ENCODE assay signal across 8 mouse cellular contexts in genomic region chr8:8689454-8690145, GRCm38 (mm10). TPM values are rescaled to one million over a fixed set of nuclear protein-coding genes. Genes with fewer than 3 reads are reported as not detected.
A peak's percentile ranks its signal among the peaks of the same experiment; 100 is the strongest.
DNase-seq lines count a peak whose midpoint lies in the region; ATAC-seq and TF ChIP-seq lines count a peak whose summit lies in the region.

No protein-coding gene starts in this region.

- peak; percentile 76 for ATAC-seq in forebrain, embryonic 11.5 days (replicated peaks; ENCODE audit: low FRiP score)
- peak; percentile 74 for ATAC-seq in heart, postnatal 0 days (ENCODE audit: insufficient read depth, low read depth)
- peak; percentile 64 for ATAC-seq in liver, embryonic 16.5 days (ENCODE audit: low read depth)
- ATAC-seq in neural tube, embryonic 13.5 days (ENCODE audit: low read depth) = peak; percentile 82

- peak overlapping the region; percentile 99 for H3K9ac ChIP-seq in forebrain, embryonic 11.5 days (ENCODE audit: low read length)
- peak overlapping the region; percentile 99 for H3K9ac ChIP-seq in heart, postnatal 0 days (replicated peaks; ENCODE audit: low read depth, low read length)
- H3K9ac ChIP-seq in liver, embryonic 16.5 days (ENCODE audit: low read depth, low read length) = peak overlapping the region; percentile 99
- H3K9ac ChIP-seq in neural tube, embryonic 13.5 days = peak overlapping the region; percentile 97

- H3K4me3 ChIP-seq in brown adipose tissue, adult 24 weeks (ENCODE audit: insufficient read depth, low read depth, low read length) = peak overlapping the region; percentile 95
- peak overlapping the region; percentile 93 for H3K4me3 ChIP-seq in forebrain, embryonic 11.5 days (ENCODE audit: low read depth, low read length)
- H3K4me3 ChIP-seq in heart, postnatal 0 days (ENCODE audit: low read depth, low read length) = peak overlapping the region; percentile 94
- peak overlapping the region; percentile 94 for H3K4me3 ChIP-seq in liver, embryonic 16.5 days (ENCODE audit: low read depth, low read length)
- H3K4me3 ChIP-seq in neural tube, embryonic 13.5 days = peak overlapping the region; percentile 89

- H3K4me1 ChIP-seq in brown adipose tissue, adult 24 weeks (ENCODE audit: control insufficient read depth, insufficient read depth, insufficient read length, low read length) = peaks cover 13% of the 10 kb centered on the region
- H3K4me1 ChIP-seq in forebrain, embryonic 11.5 days (replicated peaks; ENCODE audit: control insufficient read depth, insufficient read depth, low read length) = peaks cover 18% of the 10 kb centered on the region
- H3K4me1 ChIP-seq in heart, postnatal 0 days (ENCODE audit: control insufficient read depth, insufficient read depth) = peaks cover 41% of the 10 kb centered on the region
- H3K4me1 ChIP-seq in liver, embryonic 16.5 days (ENCODE audit: control insufficient read depth, low read depth, low read length) = peaks cover 33% of the 10 kb centered on the region
- H3K4me1 ChIP-seq in neural tube, embryonic 13.5 days (replicated peaks) = peaks cover 45% of the 10 kb centered on the region

- H3K9me3 ChIP-seq in forebrain, embryonic 11.5 days (ENCODE audit: control insufficient read depth, low read length) = no peaks in the 10 kb centered on the region
- H3K9me3 ChIP-seq in heart, postnatal 0 days (replicated peaks; ENCODE audit: control insufficient read depth, low read length) = no peaks in the 10 kb centered on the region
- no peaks in the 10 kb centered on the region for H3K9me3 ChIP-seq in liver, embryonic 16.5 days (replicated peaks; ENCODE audit: control insufficient read depth, low read length)
- no peaks in the 10 kb centered on the region for H3K9me3 ChIP-seq in neural tube, embryonic 13.5 days

- peak; percentile 40 to 53 for DNase-seq in CD8-positive naive resting alpha-beta T cell, adult 2 months (ENCODE audit: low read depth in 2 of 2, low spot score in 2 of 2)
- peak; percentile 84 for DNase-seq in forebrain, embryonic 11.5 days (ENCODE audit: low spot score)
- peak; percentile 50 for DNase-seq in heart, postnatal 0 days (ENCODE audit: low spot score)
- DNase-seq in kidney, postnatal 36 days = peak; percentile 62 to 75
- DNase-seq in telencephalon, adult 2 months (ENCODE audit: low read depth, low spot score) = peak; percentile 35

- under 1% methylated on average over 58 of the region's 68 CpGs for WGBS in forebrain, embryonic 11.5 days
- under 1% methylated on average over 62 of the region's 68 CpGs for WGBS in heart, postnatal 0 days
- under 1% methylated on average over 63 of the region's 68 CpGs for WGBS in liver, embryonic 16.5 days (ENCODE audit: insufficient replicate concordance)
- WGBS in neural tube, embryonic 13.5 days = under 1% methylated on average over 66 of the region's 68 CpGs

- no peaks in the 10 kb centered on the region for H3K27me3 ChIP-seq in forebrain, embryonic 11.5 days (ENCODE audit: control insufficient read depth, insufficient read depth, low read length)
- H3K27me3 ChIP-seq in heart, postnatal 0 days (ENCODE audit: control insufficient read depth, insufficient read depth, low read length) = no peaks in the 10 kb centered on the region
- no peaks in the 10 kb centered on the region for H3K27me3 ChIP-seq in liver, embryonic 16.5 days (ENCODE audit: control insufficient read depth, insufficient read depth, low read depth, low read length)
- no peaks in the 10 kb centered on the region for H3K27me3 ChIP-seq in neural tube, embryonic 13.5 days

- no peak for TF ChIP-seq EP300 in heart, postnatal 0 days (IDR thresholded peaks at IDR 0.05; ENCODE audit: low read depth)

- H3K27ac ChIP-seq in brown adipose tissue, adult 24 weeks (replicated peaks; ENCODE audit: low read depth, low read length) = peak overlapping the region; percentile 84
- peak overlapping the region; percentile 87 for H3K27ac ChIP-seq in forebrain, embryonic 11.5 days (ENCODE audit: low read depth, low read length)
- H3K27ac ChIP-seq in heart, postnatal 0 days (ENCODE audit: low read depth) = peak overlapping the region; percentile 97
- peak overlapping the region; percentile 89 for H3K27ac ChIP-seq in liver, embryonic 16.5 days (ENCODE audit: low read length)
- H3K27ac ChIP-seq in neural tube, embryonic 13.5 days (replicated peaks) = peak overlapping the region; percentile 98

- no peaks in the 10 kb centered on the region for H3K36me3 ChIP-seq in forebrain, embryonic 11.5 days (ENCODE audit: control insufficient read depth, insufficient read depth, low read length)
- H3K36me3 ChIP-seq in heart, postnatal 0 days (replicated peaks; ENCODE audit: control insufficient read depth, insufficient read depth, low read length) = no peaks in the 10 kb centered on the region
- H3K36me3 ChIP-seq in liver, embryonic 16.5 days (ENCODE audit: control insufficient read depth, insufficient read depth) = no peaks in the 10 kb centered on the region
- H3K36me3 ChIP-seq in neural tube, embryonic 13.5 days = no peaks in the 10 kb centered on the region

- no peak for TF ChIP-seq CTCF in heart, postnatal 0 days (IDR thresholded peaks at IDR 0.05; ENCODE audit: low read depth)

- peak overlapping the region; percentile 78 for H3K4me2 ChIP-seq in forebrain, embryonic 11.5 days (ENCODE audit: low read depth, low read length, severe bottlenecking)
- H3K4me2 ChIP-seq in heart, postnatal 0 days (ENCODE audit: low read depth, low read length) = peak overlapping the region; percentile 84
- peak overlapping the region; percentile 88 for H3K4me2 ChIP-seq in liver, embryonic 16.5 days (ENCODE audit: low read depth, low read length)
- peak overlapping the region; percentile 90 for H3K4me2 ChIP-seq in neural tube, embryonic 13.5 days

RNA-seq across cellular contexts. Expression of gene Arglu1, which starts 0.7 kb away (rescaled TPM):
- polyA plus RNA-seq in brown adipose tissue, adult 24 weeks (2012; ENCODE audit: insufficient read depth, insufficient read length, missing spikeins) = 30.1 and 39.8 TPM in 2 replicates
- polyA plus RNA-seq in forebrain, embryonic 11.5 days (2014; fragmentation: Nextera tagmentation; extraction: Ambion mirVana) = 163 and 171 TPM in 2 replicates
- total RNA-seq in heart, postnatal 0 days (2014; rRNA removed; ENCODE audit: low replicate concordance) = 35.7 and 38.6 TPM in 2 replicates
- 62.6 and 68.0 TPM in 2 replicates for polyA plus RNA-seq in heart, postnatal 0 days (2015; fragmentation: Nextera tagmentation; extraction: Ambion mirVana)
- 24.7 and 28.2 TPM in 2 replicates for polyA plus RNA-seq in liver, embryonic 16.5 days (2015; fragmentation: Nextera tagmentation; extraction: Ambion mirVana)
- 184 TPM in 2 replicates for polyA plus RNA-seq in neural tube, embryonic 13.5 days (2015; fragmentation: Nextera tagmentation; extraction: Ambion mirVana)

RNA-seq across cellular contexts. Expression of gene Efnb2, which starts 28.6 kb away (rescaled TPM):
- polyA plus RNA-seq in brown adipose tissue, adult 24 weeks (2012; ENCODE audit: insufficient read depth, insufficient read length, missing spikeins) = 3.3 and 6.5 TPM in 2 replicates
- polyA plus RNA-seq in forebrain, embryonic 11.5 days (2014; fragmentation: Nextera tagmentation; extraction: Ambion mirVana) = 51.8 and 54.6 TPM in 2 replicates
- 13.8 and 16.9 TPM in 2 replicates for total RNA-seq in heart, postnatal 0 days (2014; rRNA removed; ENCODE audit: low replicate concordance)
- polyA plus RNA-seq in heart, postnatal 0 days (2015; fragmentation: Nextera tagmentation; extraction: Ambion mirVana) = 6.2 and 6.8 TPM in 2 replicates
- 0.54 and 0.67 TPM in 2 replicates for polyA plus RNA-seq in liver, embryonic 16.5 days (2015; fragmentation: Nextera tagmentation; extraction: Ambion mirVana)
- polyA plus RNA-seq in neural tube, embryonic 13.5 days (2015; fragmentation: Nextera tagmentation; extraction: Ambion mirVana) = 24.5 and 26.6 TPM in 2 replicates

Comparison
In these comparisons a context has a peak if more than half of its experiments do, and no peak if none do; other contexts are left out.
1. Peak in every context shown above with its lines: DNase-seq, ATAC-seq, H3K4me3 ChIP-seq and H3K27ac ChIP-seq.